Mouse (Mus musculus): ENCODE measurements around the gene Gm3476. TPM values are rescaled to one million over a fixed set of nuclear protein-coding genes. Genes with fewer than 3 reads are reported as not detected.
A peak's percentile ranks its signal among the peaks of the same experiment; 100 is the strongest.
"Not testable (repeated sequence)": the region's sequence is repeated elsewhere in the genome, so short reads cannot be mapped to it uniquely, and the experiment has no call there.

Gm3476 gene
- polyA plus RNA-seq (2012; rRNA removed), result not detected in 2 replicates

DNA sequence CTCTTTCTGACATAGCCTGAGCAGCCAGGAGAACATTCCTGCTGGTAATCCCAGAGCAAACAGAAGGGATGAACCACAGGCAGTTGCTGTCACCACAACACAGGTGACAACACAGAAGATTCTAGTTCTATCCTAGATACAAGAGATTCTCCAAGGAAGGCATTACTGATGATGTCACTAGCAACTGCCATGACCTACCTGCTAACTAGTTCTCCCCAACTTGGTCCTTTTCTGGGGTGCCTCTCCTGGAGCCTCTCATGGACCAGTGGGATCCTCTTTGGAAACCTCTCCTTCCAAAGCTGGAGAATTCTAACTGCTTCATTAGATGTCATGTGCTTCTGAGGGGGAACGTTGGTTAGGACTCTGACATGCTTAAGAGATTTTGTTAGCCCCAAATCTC is at the start of gene Gm3476:
Gene Gm3476 (minus strand): TSS at position 101 of the 400 bp plus-strand sequence.
- no CpG with 5 or more reads among the region's 1 CpGs for WGBS
- not testable (repeated sequence) for H3K4me3 ChIP-seq (replicated peaks; ENCODE audit: extremely low read depth, low read depth, low read length); H3K4me1 ChIP-seq (ENCODE audit: control insufficient read depth, insufficient read depth, low read length); DNase-seq

DNA sequence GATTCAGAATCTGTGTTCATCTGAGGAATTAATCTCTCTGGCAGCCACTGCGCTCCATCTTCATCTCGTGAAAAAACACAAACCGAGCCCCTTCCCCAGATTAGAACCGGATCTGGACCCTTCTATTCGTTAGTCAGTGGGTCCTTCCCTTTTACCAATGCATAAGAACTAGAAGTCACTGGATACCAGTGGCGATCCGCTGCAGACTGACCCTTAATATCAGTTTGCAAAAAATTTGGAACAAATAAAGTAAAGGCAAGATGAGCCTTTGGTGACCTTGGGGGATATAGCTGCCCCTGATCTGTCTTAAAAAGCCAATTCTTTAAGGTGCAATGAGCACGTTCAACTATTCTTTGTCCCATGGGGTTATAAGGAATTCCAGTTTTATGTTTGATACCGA is 37.9 kb upstream of the Gm3476 start:
- not testable (repeated sequence) for H3K4me1 ChIP-seq (ENCODE audit: control insufficient read depth, insufficient read depth, low read length); H3K4me3 ChIP-seq (replicated peaks; ENCODE audit: extremely low read depth, low read depth, low read length)
- 86% methylated on average over 3 of the region's 9 CpGs for WGBS
- DNase-seq, result peak; percentile 2

GRCm38 (mm10) chr14:6161085-6161484 is 35.5 kb upstream of the Gm3476 start:
- WGBS, result 100% methylated on average over 1 of the region's 1 CpGs
- DNase-seq, result not testable (repeated sequence)

DNA sequence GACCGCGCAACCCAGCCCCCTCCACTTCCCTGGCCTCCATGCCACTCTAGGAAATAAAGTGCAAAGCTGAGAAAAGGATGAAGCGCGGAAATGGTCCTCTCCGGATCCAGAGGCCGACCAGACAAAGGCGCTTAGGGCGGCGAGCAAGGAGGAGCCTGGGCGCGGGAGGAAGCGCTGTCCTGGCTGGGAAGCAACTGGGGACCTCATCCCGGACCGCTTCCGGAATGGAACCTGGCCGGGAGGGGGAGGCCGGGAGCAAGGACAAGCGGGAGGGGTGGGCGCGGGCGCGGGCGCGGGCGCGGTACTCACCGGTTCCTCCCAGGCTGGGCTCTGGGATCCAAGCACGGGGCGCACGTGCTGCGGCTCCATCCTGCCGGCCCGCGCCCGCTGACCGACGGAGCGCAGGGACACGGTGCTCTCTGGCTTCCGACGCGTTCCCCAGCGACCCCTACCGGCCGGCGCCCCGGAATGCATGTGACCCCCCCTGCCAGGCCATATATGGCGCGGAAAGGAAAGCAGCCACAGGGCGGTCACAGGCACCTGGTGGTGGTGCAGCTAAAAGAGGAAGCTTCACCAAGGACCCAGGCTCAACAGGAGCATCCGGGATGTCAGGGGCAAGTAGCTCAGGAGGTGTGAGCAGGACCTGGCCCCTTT is 17.2 kb downstream of the Gm3476 start, which contains the start of gene Gm3468:
Gene Gm3468 (minus strand): TSS at position 394 of the 654 bp plus-strand sequence.
- 1% methylated on average over 47 of the region's 51 CpGs for WGBS
- H3K4me3 ChIP-seq (replicated peaks; ENCODE audit: extremely low read depth, low read depth, low read length); H3K4me1 ChIP-seq (ENCODE audit: control insufficient read depth, insufficient read depth, low read length): not testable (repeated sequence)
- peak; percentile 8 for DNase-seq

More at GRCm38 (mm10) chr14:6161085-6161484, 35.5 kb upstream of the Gm3476 start:
- H3K4me3 ChIP-seq (replicated peaks; ENCODE audit: extremely low read depth, low read depth, low read length); H3K4me1 ChIP-seq (ENCODE audit: control insufficient read depth, insufficient read depth, low read length): not testable (repeated sequence)

DNA sequence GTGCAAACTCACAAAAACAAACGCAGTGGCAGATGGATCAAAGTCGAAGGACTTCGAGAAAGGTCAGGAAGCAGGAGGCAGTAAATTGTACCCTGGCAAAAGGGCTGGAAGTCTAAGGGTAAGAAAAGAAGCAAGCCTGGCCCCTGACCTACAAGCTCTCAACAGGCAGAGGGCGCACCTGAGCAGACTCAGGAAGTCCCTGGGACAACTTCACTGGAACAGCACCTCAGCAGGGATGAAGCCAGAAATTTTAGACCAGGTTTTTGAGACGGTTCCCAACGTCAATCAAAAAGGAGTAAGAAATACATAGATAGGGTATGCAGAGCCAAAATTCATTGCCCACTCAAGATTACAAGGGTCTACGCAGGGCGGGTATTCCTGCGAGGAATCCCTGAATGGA is 18.1 kb downstream of the Gm3476 start:
- 7% methylated on average over 9 of the region's 9 CpGs for WGBS
- not testable (repeated sequence) for DNase-seq; H3K4me1 ChIP-seq (ENCODE audit: control insufficient read depth, insufficient read depth, low read length); H3K4me3 ChIP-seq (replicated peaks; ENCODE audit: extremely low read depth, low read depth, low read length)

- H3K4me3 ChIP-seq (replicated peaks; ENCODE audit: extremely low read depth, low read depth, low read length); H3K4me1 ChIP-seq (ENCODE audit: control insufficient read depth, insufficient read depth, low read length); DNase-seq: not testable (repeated sequence)
- WGBS, result 75% methylated on average over 2 of the region's 3 CpGs
These were observed 31.8 kb downstream of the Gm3476 start, which contains the start of gene Gm8206 for GRCm38 (mm10) chr14:6093842-6094241. TSS of gene Gm8206 (minus strand) at chr14:6093942.

DNA sequence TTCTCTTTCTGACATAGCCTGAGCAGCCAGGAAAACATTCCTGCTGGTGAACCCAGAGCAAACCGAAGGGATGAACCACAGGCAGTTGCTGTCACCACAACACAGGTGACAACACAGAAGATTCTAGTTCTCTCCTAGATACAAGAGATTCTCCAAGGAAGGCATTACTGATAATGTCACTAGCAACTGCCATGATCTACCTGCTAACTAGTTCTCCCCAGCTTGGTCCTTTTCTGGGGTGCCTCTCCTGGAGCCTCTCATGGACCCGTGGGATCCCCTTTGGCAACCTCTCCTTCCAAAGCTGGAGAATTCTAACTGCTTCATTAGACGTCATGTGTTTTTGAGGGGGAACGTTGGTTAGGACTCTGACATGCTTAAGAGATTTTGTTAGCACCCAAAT is 67.4 kb downstream of the Gm3476 start, which contains the start of gene Gm6337:
Gene Gm6337 (minus strand): TSS at position 101 of the 400 bp plus-strand sequence.
- 85% methylated on average over 4 of the region's 4 CpGs for WGBS
- H3K4me3 ChIP-seq (replicated peaks; ENCODE audit: extremely low read depth, low read depth, low read length); H3K4me1 ChIP-seq (ENCODE audit: control insufficient read depth, insufficient read depth, low read length); DNase-seq: not testable (repeated sequence)

Other genes with a start within 250 kb of the Gm3476 start
- gene Gm8237, start 245.4 kb downstream of the Gm3476 start, polyA plus RNA-seq (2012; rRNA removed), result not detected in 2 replicates
- gene Gm3248, start 164.1 kb downstream of the Gm3476 start, polyA plus RNA-seq (2012; rRNA removed), result 0.05 TPM in 1 of 2 replicates, not detected in the other
- gene Gm3453, start 146.7 kb downstream of the Gm3476 start, polyA plus RNA-seq (2012; rRNA removed), result not detected in 2 replicates
- gene Gm6337, start 67.5 kb downstream of the Gm3476 start, polyA plus RNA-seq (2012; rRNA removed), result not detected in 2 replicates
- gene Gm8206, start 31.9 kb downstream of the Gm3476 start, polyA plus RNA-seq (2012; rRNA removed), result 0.18 TPM in 1 of 2 replicates, not detected in the other
- gene Gm3468, start 17.1 kb downstream of the Gm3476 start, polyA plus RNA-seq (2012; rRNA removed), result 0.17 TPM in 1 of 2 replicates, not detected in the other
- not detected in 2 replicates for gene Gm21560, start 93.5 kb upstream of the Gm3476 start, polyA plus RNA-seq (2012; rRNA removed)
- gene Gm3411, start 161.4 kb upstream of the Gm3476 start, polyA plus RNA-seq (2012; rRNA removed), result 0.24 and 1.0 TPM in 2 replicates
- not detected in 2 replicates for gene Gm21103, start 179.0 kb upstream of the Gm3476 start, polyA plus RNA-seq (2012; rRNA removed)
- not detected in 2 replicates for gene Gm3618, start 217.9 kb upstream of the Gm3476 start, polyA plus RNA-seq (2012; rRNA removed)